Mouse (Mus musculus): ENCODE data around the gene Pigz.

GRCm38 (mm10) chr16:31908959-31909358 lies 24.7 kb upstream of the Pigz start:
- TF ChIP-seq CTCF (IDR thresholded peaks at IDR 0.05; ENCODE audit: control insufficient read depth, insufficient read depth, insufficient replicate concordance, low read depth, low read length) (no peak), POLR2A (IDR thresholded peaks at IDR 0.05; ENCODE audit: control insufficient read depth, low read depth, low read length) (no peak)
